Mouse (Mus musculus) heart, postnatal 0 days (tissue): Measurements from ENCODE around the gene G6pc2.

Experiments
- CTCF ChIP-seq: IDR thresholded peaks from 2 replicates; pipeline ENCODE4 v1.5.1; 2016; ENCODE audit warnings: antibody characterized with exemption, control low read depth, low read depth
- EP300 ChIP-seq: IDR thresholded peaks from 2 replicates; pipeline ENCODE4 v1.6.1; 2016; ENCODE audit warnings: antibody characterized with exemption, low read depth

DNA sequence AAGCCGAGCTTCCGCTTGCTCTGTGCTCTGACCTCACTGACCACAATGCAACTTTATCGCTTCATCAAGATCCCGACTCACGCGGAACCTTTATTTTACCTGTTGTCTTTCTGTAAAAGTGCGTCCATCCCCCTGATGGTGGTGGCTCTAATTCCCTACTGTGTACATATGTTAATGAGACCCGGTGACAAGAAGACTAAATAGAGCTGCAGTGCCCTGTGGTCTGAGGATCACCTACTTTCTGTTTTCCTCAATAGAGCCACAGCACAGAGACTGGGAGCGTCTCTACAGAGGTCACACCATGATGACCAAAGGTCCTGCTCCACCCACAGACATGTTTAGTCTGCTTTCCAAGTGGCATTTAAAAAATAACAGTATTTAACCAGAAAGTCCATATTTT, 16.0 kb downstream of the G6pc2 start:
- TF ChIP-seq CTCF, result no peak
- no peak for TF ChIP-seq EP300
